Mouse (Mus musculus) frontal cortex, adult 2 months (tissue): ENCODE data around the gene Cln5. TPM values are rescaled to one million over a fixed set of nuclear protein-coding genes. Genes with fewer than 3 reads are reported as not detected.
A peak's percentile ranks its signal among the peaks of the same experiment; 100 is the strongest.

ENCODE experiments used
- DNase-seq, 2 experiments: peaks; one replicate each; pipeline ENCODE4 v3.0.0; 2022; ENCODE audit warnings: low spot score in 1 of 2; ENCODE audit errors: extremely low spot score in 1 of 2
- polyA plus RNA-seq: library from polyadenylated mRNA; depleted of rRNA; stranded (reverse); fragments of >200 nt; gene quantifications from 2 replicates; pipeline ENCODE4 v1.2.3, GENCODE M21; 2012; rRNA removed

Gene Cln5
- 11.7 and 13.2 TPM in 2 replicates for polyA plus RNA-seq

- DNase-seq = peak; percentile 79 to 89
These were observed at the start of gene Cln5 for GRCm38 (mm10) chr14:103069864-103070611. TSS of gene Cln5 (plus strand) at chr14:103070216.

- DNase-seq = no peak
These were observed 40.8 kb upstream of the Cln5 start for GRCm38 (mm10) chr14:103029203-103029602.

GRCm38 (mm10) chr14:103033271-103033823 lies 36.7 kb upstream of the Cln5 start:
- peak in 1 of 2 experiments; percentile 7 for DNase-seq

GRCm38 (mm10) chr14:103034076-103034475 lies 35.9 kb upstream of the Cln5 start:
- no peak for DNase-seq

GRCm38 (mm10) chr14:103037016-103037415 lies 33.0 kb upstream of the Cln5 start:
- no peak for DNase-seq

- no peak for DNase-seq
These were observed 23.3 kb upstream of the Cln5 start, which contains the start of gene Acod1 for GRCm38 (mm10) chr14:103046677-103047076. TSS of gene Acod1 (plus strand) at chr14:103046977.

GRCm38 (mm10) chr14:103048292-103049086 lies 21.5 kb upstream of the Cln5 start:
- no peak for DNase-seq

GRCm38 (mm10) chr14:103051159-103051769 lies 18.8 kb upstream of the Cln5 start:
- peak; percentile 52 to 84 for DNase-seq

GRCm38 (mm10) chr14:103054731-103055130 lies 15.3 kb upstream of the Cln5 start:
- no peak for DNase-seq

GRCm38 (mm10) chr14:103056601-103057000 lies 13.4 kb upstream of the Cln5 start:
- no peak for DNase-seq

- no peak for DNase-seq
These were observed 11.0 kb upstream of the Cln5 start for GRCm38 (mm10) chr14:103058998-103059397.

- DNase-seq = no peak
These were observed 10.5 kb upstream of the Cln5 start for GRCm38 (mm10) chr14:103059495-103059894.

- DNase-seq = peak in 1 of 2 experiments; percentile 94
These were observed 4.5 kb upstream of the Cln5 start for GRCm38 (mm10) chr14:103065294-103066167.

- peak in 1 of 2 experiments; percentile 27 for DNase-seq
These were observed 552 bp upstream of the Cln5 start for GRCm38 (mm10) chr14:103069465-103069863.

- DNase-seq = peak in 1 of 2 experiments; percentile 20
These were observed 774 bp downstream of the Cln5 start for GRCm38 (mm10) chr14:103070790-103071189.

- no peak for DNase-seq
These were observed 1.5 kb downstream of the Cln5 start for GRCm38 (mm10) chr14:103071471-103071870.

- DNase-seq = no peak
These were observed 2.7 kb downstream of the Cln5 start for GRCm38 (mm10) chr14:103072731-103073130.

- no peak for DNase-seq
These were observed 3.8 kb downstream of the Cln5 start for GRCm38 (mm10) chr14:103073825-103074224.

GRCm38 (mm10) chr14:103075166-103075565 lies 5.2 kb downstream of the Cln5 start:
- DNase-seq = no peak
